Mouse (Mus musculus) lung, adult 2 months (tissue): ENCODE results near the gene Nprl3.
"Not testable (repeated sequence)": the region's sequence is repeated elsewhere in the genome, so short reads cannot be mapped to it uniquely, and the experiment has no call there.

Source experiments
- CTCF ChIP-seq: fragments of 200-500 bp; IDR thresholded peaks from 2 replicates; pipeline ENCODE4 v1.5.1; 2011; ENCODE audit warnings: mild to moderate bottlenecking, low read length, control low read depth; ENCODE audit not compliant: insufficient read depth
- POLR2A ChIP-seq: fragments of 200-500 bp; IDR thresholded peaks from 2 replicates; pipeline ENCODE4 v1.6.1; 2011; ENCODE audit warnings: low read depth, mild to moderate bottlenecking, control low read depth, low read length, borderline replicate concordance; ENCODE audit errors: extremely low read depth

- TF ChIP-seq POLR2A, CTCF: not testable (repeated sequence)
These were observed 26.0 kb upstream of the Nprl3 start for GRCm38 (mm10) chr11:32293479-32293878.
